Mouse (Mus musculus): ENCODE data around the gene Moxd1.

DNA sequence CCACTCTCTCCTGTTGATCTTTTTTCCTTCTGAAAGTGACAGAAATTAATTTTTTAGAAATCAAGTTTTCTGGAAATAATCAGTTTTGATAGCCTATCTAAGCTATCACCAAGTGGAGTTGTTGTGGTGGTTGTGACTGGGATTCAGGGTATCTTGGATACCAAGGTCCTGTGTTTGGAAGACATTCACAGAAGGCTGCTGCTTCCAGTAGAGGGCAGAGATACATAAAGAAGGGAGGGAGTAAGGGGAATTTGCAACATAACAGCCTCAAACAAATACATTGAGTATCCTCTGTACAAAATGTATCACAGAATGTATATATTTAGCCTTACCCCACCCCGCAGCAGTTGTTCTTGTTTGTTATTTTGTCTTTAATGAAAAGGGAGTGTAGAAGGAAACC is 31.3 kb upstream of the Moxd1 start:
- TF ChIP-seq CTCF (IDR thresholded peaks at IDR 0.05; ENCODE audit: low read depth) (peak; percentile 58), EP300 (IDR thresholded peaks at IDR 0.05; ENCODE audit: low read depth) (no peak)

Measured in heart, postnatal 0 days (tissue).